Mouse (Mus musculus) lung, adult 2 months (tissue): ENCODE measurements around the gene Ccr2.

Experiments
- CTCF ChIP-seq: fragments of 200-500 bp; IDR thresholded peaks from 2 replicates; pipeline ENCODE4 v1.5.1; 2011; ENCODE audit warnings: mild to moderate bottlenecking, low read length, control low read depth; ENCODE audit not compliant: insufficient read depth
- POLR2A ChIP-seq: fragments of 200-500 bp; IDR thresholded peaks from 2 replicates; pipeline ENCODE4 v1.6.1; 2011; ENCODE audit warnings: low read depth, mild to moderate bottlenecking, control low read depth, low read length, borderline replicate concordance; ENCODE audit errors: extremely low read depth

- no peak for TF ChIP-seq CTCF
- no peak for TF ChIP-seq POLR2A
Measured at GRCm38 (mm10) chr9:124068098-124069058, 33.4 kb upstream of the Ccr2 start.
